Mouse (Mus musculus) G1E (cell line): ENCODE measurements around the gene Chmp4b.

ENCODE experiments used
- CTCF ChIP-seq: IDR thresholded peaks from 2 replicates; pipeline ENCODE4 v1.5.1; 2012; ENCODE audit warnings: low read depth, low read length, inconsistent platforms, mixed read lengths
- GATA1 ChIP-seq: IDR thresholded peaks from 2 replicates; pipeline ENCODE4 v1.6.1; 2012; ENCODE audit warnings: borderline replicate concordance, low read length, inconsistent platforms, mixed read lengths
- GATA2 ChIP-seq: IDR thresholded peaks from 2 replicates; pipeline ENCODE4 v1.6.1; 2012; ENCODE audit warnings: low read depth, low read length, inconsistent platforms, borderline replicate concordance
- POLR2AphosphoS5 ChIP-seq: IDR thresholded peaks from 2 replicates; pipeline ENCODE4 v1.6.1; 2012; ENCODE audit warnings: low read depth, low read length, inconsistent platforms; ENCODE audit not compliant: insufficient replicate concordance
- TAL1 ChIP-seq: conservative IDR thresholded peaks from 2 replicates; pipeline ENCODE4 v1.6.1; 2012; ENCODE audit warnings: low read depth, low read length, inconsistent platforms, mixed read lengths

- TF ChIP-seq TAL1: no peak
- TF ChIP-seq CTCF: no peak
- no peak for TF ChIP-seq POLR2AphosphoS5
- no peak for TF ChIP-seq GATA1
- TF ChIP-seq GATA2: no peak
Measured at GRCm38 (mm10) chr2:154651363-154651762, at the start of gene Chmp4b.
